Mouse (Mus musculus): ENCODE measurements at regions not wholly inside any gene's neighbourhood (a gene's known extent, or its start where the extent isn't known, plus 50 kb on each side); places are given as distances from the start of the nearest gene placed in this dataset.

- Histone ChIP-seq H3K4me3 (ENCODE audit: low read depth, low read length) (no peak overlapping the region), H3K27me3 (replicated peaks; ENCODE audit: control insufficient read depth, insufficient read depth, low read length) (no peaks in the 10 kb centered on the region), H3K4me2 (replicated peaks; ENCODE audit: low read depth) (no peak overlapping the region), H3K36me3 (ENCODE audit: control insufficient read depth, insufficient read depth) (no peaks in the 10 kb centered on the region), H3K9ac (ENCODE audit: low read depth, low read length) (no peak overlapping the region), H3K27ac (ENCODE audit: low read depth, low read length) (no peak overlapping the region), H3K4me1 (replicated peaks; ENCODE audit: control insufficient read depth, insufficient read depth, low read length) (no peaks in the 10 kb centered on the region), H3K9me3 (ENCODE audit: control insufficient read depth) (no peaks in the 10 kb centered on the region)
- no peak for ATAC-seq
- TF ChIP-seq CTCF (IDR thresholded peaks at IDR 0.05; ENCODE audit: low read depth) = no peak
- 92% methylated on average over 3 of the region's 3 CpGs for WGBS
These were observed 142.4 kb upstream of the Ccdc54 start for GRCm38 (mm10) chr16:50733359-50733758.

DNA sequence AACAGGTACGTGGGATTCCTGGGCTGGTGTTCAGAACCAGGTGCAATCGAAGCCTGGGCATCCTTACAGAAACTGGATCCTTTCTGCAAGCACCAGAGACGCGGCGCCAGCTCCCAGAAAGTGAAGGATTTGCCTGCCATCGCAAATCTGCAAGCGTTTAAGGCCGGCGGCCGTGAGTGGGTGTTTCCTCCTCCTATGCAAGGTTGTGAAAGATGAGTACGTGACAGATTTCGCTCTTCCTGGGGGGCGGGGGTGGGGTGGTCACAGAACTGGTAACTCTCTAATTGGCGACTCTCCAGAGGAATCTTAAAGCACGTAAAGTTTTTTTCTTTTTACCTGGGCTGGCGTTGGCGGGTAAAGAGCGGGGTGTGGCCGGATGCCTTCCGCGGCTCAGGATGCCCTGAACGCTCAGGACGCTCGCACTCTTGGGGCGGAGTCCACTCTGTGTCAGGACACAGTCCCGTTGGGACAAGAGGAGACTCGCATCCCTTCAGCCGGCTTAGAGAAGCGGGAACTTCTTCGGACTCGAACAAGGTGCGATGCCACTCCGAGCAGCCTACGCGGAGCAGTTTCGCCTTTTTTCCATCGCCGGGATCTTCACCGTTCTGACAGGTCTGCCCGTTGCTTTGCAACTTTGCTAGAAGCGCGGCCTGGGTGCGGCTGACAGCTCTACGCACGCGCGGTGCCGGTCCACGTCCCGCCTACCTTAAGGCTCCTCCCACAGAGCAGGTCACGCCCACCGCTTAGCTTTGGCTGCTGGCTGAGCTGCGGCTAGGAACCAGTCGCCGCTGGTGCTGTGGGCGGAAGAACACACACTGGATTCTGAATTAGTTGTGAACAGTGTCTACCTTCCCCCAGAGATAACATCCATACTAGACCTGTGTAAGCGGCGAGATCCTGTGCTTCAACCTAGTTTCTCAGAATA, 141.4 kb upstream of the Ccdc54 start:
- H3K9ac ChIP-seq (ENCODE audit: low read depth, low read length) = peak overlapping the region; percentile 51
- ATAC-seq = peak; percentile 94
- H3K27me3 ChIP-seq (replicated peaks; ENCODE audit: control insufficient read depth, insufficient read depth, low read length) = no peaks in the 10 kb centered on the region
- peak overlapping the region; percentile 84 for H3K4me2 ChIP-seq (replicated peaks; ENCODE audit: low read depth)
- H3K4me1 ChIP-seq (replicated peaks; ENCODE audit: control insufficient read depth, insufficient read depth, low read length) = no peaks in the 10 kb centered on the region
- H3K9me3 ChIP-seq (ENCODE audit: control insufficient read depth) = no peaks in the 10 kb centered on the region
- peak overlapping the region; percentile 50; the same call in 1 of the 2 replicates for H3K27ac ChIP-seq (ENCODE audit: low read depth, low read length)
- TF ChIP-seq CTCF (IDR thresholded peaks at IDR 0.05; ENCODE audit: low read depth) = no peak
- H3K4me3 ChIP-seq (ENCODE audit: low read depth, low read length) = peak overlapping the region; percentile 66
- under 1% methylated on average over 58 of the region's 58 CpGs for WGBS
- no peaks in the 10 kb centered on the region for H3K36me3 ChIP-seq (ENCODE audit: control insufficient read depth, insufficient read depth)

- no peak for TF ChIP-seq CTCF (IDR thresholded peaks at IDR 0.05; ENCODE audit: low read depth)
- no peaks in the 10 kb centered on the region for H3K4me1 ChIP-seq (replicated peaks; ENCODE audit: control insufficient read depth, insufficient read depth, low read length)
- no peaks in the 10 kb centered on the region for H3K9me3 ChIP-seq (ENCODE audit: control insufficient read depth)
- no peak for ATAC-seq
- WGBS = 67% methylated on average over 5 of the region's 5 CpGs
- H3K4me2 ChIP-seq (replicated peaks; ENCODE audit: low read depth) = no peak overlapping the region
- no peak overlapping the region for H3K9ac ChIP-seq (ENCODE audit: low read depth, low read length)
- H3K27me3 ChIP-seq (replicated peaks; ENCODE audit: control insufficient read depth, insufficient read depth, low read length) = no peaks in the 10 kb centered on the region
- no peak overlapping the region for H3K27ac ChIP-seq (ENCODE audit: low read depth, low read length)
- no peak overlapping the region for H3K4me3 ChIP-seq (ENCODE audit: low read depth, low read length)
- no peaks in the 10 kb centered on the region for H3K36me3 ChIP-seq (ENCODE audit: control insufficient read depth, insufficient read depth)
These were observed 138.4 kb upstream of the Ccdc54 start for GRCm38 (mm10) chr16:50729341-50729740.

DNA sequence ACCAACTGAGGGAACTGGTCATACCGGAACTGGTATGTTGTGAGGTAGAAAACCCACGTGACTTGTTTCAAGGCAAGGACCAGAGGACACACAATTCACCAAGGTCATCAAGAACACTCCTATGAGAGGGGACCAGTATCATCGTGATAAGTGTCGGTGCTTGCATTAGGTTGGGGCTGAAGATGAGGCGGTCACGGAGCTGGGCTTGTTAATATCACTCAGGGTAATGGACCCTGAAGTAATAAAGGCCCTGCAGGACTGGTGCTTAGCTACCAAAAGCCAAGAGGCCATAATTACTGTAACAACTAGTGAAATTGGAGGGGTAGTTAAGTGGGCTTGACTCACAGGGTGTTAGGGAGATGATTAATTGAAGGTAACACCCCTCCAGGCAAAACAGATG, 132.2 kb upstream of the Ccdc54 start:
- ATAC-seq = no peak
- no peaks in the 10 kb centered on the region for H3K9me3 ChIP-seq (ENCODE audit: control insufficient read depth)
- no peak overlapping the region for H3K4me2 ChIP-seq (replicated peaks; ENCODE audit: low read depth)
- H3K36me3 ChIP-seq (ENCODE audit: control insufficient read depth, insufficient read depth) = no peaks in the 10 kb centered on the region
- no peak overlapping the region for H3K4me3 ChIP-seq (ENCODE audit: low read depth, low read length)
- H3K9ac ChIP-seq (ENCODE audit: low read depth, low read length) = no peak overlapping the region
- no peaks in the 10 kb centered on the region for H3K4me1 ChIP-seq (replicated peaks; ENCODE audit: control insufficient read depth, insufficient read depth, low read length)
- H3K27me3 ChIP-seq (replicated peaks; ENCODE audit: control insufficient read depth, insufficient read depth, low read length) = no peaks in the 10 kb centered on the region
- TF ChIP-seq CTCF (IDR thresholded peaks at IDR 0.05; ENCODE audit: low read depth) = no peak
- no peak overlapping the region for H3K27ac ChIP-seq (ENCODE audit: low read depth, low read length)
- WGBS = 84% methylated on average over 6 of the region's 6 CpGs

GRCm38 (mm10) chr16:50717306-50718017, 126.5 kb upstream of the Ccdc54 start:
- Histone ChIP-seq H3K4me1 (replicated peaks; ENCODE audit: control insufficient read depth, insufficient read depth, low read length) (no peaks in the 10 kb centered on the region), H3K9me3 (ENCODE audit: control insufficient read depth) (no peaks in the 10 kb centered on the region), H3K4me3 (ENCODE audit: low read depth, low read length) (no peak overlapping the region), H3K27me3 (replicated peaks; ENCODE audit: control insufficient read depth, insufficient read depth, low read length) (no peaks in the 10 kb centered on the region), H3K9ac (ENCODE audit: low read depth, low read length) (no peak overlapping the region), H3K4me2 (replicated peaks; ENCODE audit: low read depth) (no peak overlapping the region), H3K36me3 (ENCODE audit: control insufficient read depth, insufficient read depth) (no peaks in the 10 kb centered on the region), H3K27ac (ENCODE audit: low read depth, low read length) (no peak overlapping the region)
- ATAC-seq = no peak
- TF ChIP-seq CTCF (IDR thresholded peaks at IDR 0.05; ENCODE audit: low read depth) = peak; percentile 47
- 71% methylated on average over 10 of the region's 10 CpGs for WGBS

DNA sequence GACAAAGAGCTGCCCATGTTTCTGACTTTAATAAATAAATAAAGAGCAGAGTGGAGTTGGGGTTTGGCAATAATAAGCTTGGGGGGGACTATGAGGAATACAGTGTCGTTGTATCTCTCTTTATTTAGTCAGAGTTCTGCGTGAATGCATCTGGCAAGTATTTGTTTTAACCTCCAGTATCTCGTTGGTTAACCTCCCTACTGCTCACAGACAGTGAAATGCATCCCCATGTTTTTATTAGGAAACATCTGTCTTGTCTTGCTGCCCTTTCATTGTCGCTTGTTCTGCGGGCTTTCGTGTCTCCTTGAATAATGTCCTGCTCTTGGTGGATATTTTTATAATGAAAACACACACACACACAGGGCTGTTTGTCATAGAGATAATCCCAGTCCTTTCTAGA, 118.8 kb upstream of the Ccdc54 start:
- no peaks in the 10 kb centered on the region for H3K4me1 ChIP-seq (replicated peaks; ENCODE audit: control insufficient read depth, insufficient read depth, low read length)
- ATAC-seq = no peak
- no peak overlapping the region for H3K4me2 ChIP-seq (replicated peaks; ENCODE audit: low read depth)
- no peak overlapping the region for H3K27ac ChIP-seq (ENCODE audit: low read depth, low read length)
- H3K36me3 ChIP-seq (ENCODE audit: control insufficient read depth, insufficient read depth) = no peaks in the 10 kb centered on the region
- no peaks in the 10 kb centered on the region for H3K9me3 ChIP-seq (ENCODE audit: control insufficient read depth)
- H3K9ac ChIP-seq (ENCODE audit: low read depth, low read length) = no peak overlapping the region
- 59% methylated on average over 6 of the region's 6 CpGs for WGBS
- H3K4me3 ChIP-seq (ENCODE audit: low read depth, low read length) = no peak overlapping the region
- H3K27me3 ChIP-seq (replicated peaks; ENCODE audit: control insufficient read depth, insufficient read depth, low read length) = no peaks in the 10 kb centered on the region
- TF ChIP-seq CTCF (IDR thresholded peaks at IDR 0.05; ENCODE audit: low read depth) = no peak

Data from intestine, postnatal 0 days (tissue).